In genomic region chr8:91196661-91197060, GRCm38 (mm10) we compare ENCODE assay signal across 10 mouse cellular contexts. TPM values are rescaled to one million over a fixed set of nuclear protein-coding genes. Genes with fewer than 3 reads are reported as not detected.
A peak's percentile ranks its signal among the peaks of the same experiment; 100 is the strongest.
DNase-seq lines count a peak whose midpoint lies in the region; ATAC-seq and TF ChIP-seq lines count a peak whose summit lies in the region.
"Had no signal": no experiment of that assay in that cellular context is flagged by ENCODE, and none has a peak within 500 bp of the region (broad histone marks: within the 10 kb centered on the region; RNA-seq: fewer than 3 reads in every experiment).

No protein-coding gene starts in this region.

- H3K4me3 ChIP-seq in ES-Bruce4 (ENCODE audit: low read depth, low read length): no peak overlapping the region
- H3K4me3 ChIP-seq: erythroblast, embryonic 14.5 days; neural tube, embryonic 12.5 days had no signal

- TF ChIP-seq POLR2A in ES-Bruce4 (IDR thresholded peaks at IDR 0.05; ENCODE audit: insufficient read depth, low read length): no peak

- 0 out of 2 replicates have a peak, but pooled peaks have one; percentile 31 for ATAC-seq in megakaryocyte-erythroid progenitor cell, adult 5-6 weeks (replicated peaks; ENCODE audit: low FRiP score, low TSS enrichment, poor library complexity, severe bottlenecking)

- H3K4me1 ChIP-seq in ES-Bruce4 (ENCODE audit: control insufficient read depth, insufficient read depth, low read length): no peaks in the 10 kb centered on the region
- H3K4me1 ChIP-seq: neural tube, embryonic 12.5 days had no signal

- no peaks in the 10 kb centered on the region; the same call in 1 of the 2 replicates for H3K27me3 ChIP-seq in ES-Bruce4 (ENCODE audit: control insufficient read depth, insufficient read depth, low read length, poor library complexity, severe bottlenecking)
- H3K27me3 ChIP-seq: neural tube, embryonic 12.5 days had no signal

- peak; percentile 59 for TF ChIP-seq CTCF in ES-Bruce4 (IDR thresholded peaks at IDR 0.05; ENCODE audit: low read depth, low read length)

- H3K36me3 ChIP-seq in ES-Bruce4 (ENCODE audit: control insufficient read depth, insufficient read depth, low read length, poor library complexity, severe bottlenecking): no peaks in the 10 kb centered on the region
- H3K36me3 ChIP-seq: neural tube, embryonic 12.5 days had no signal

- H3K27ac ChIP-seq in ES-Bruce4 (ENCODE audit: insufficient read depth, low read length): no peak overlapping the region
- H3K27ac ChIP-seq: neural tube, embryonic 12.5 days had no signal

- H3K9ac ChIP-seq in ES-Bruce4 (ENCODE audit: low read depth, poor library complexity, severe bottlenecking): no peak overlapping the region
- H3K9ac ChIP-seq: neural tube, embryonic 12.5 days had no signal

- no peak for TF ChIP-seq EP300 in ES-Bruce4 (IDR thresholded peaks at IDR 0.05; ENCODE audit: insufficient read depth, low read depth, low read length)

- DNase-seq in cerebellum, postnatal 10 days: peak; percentile 34 to 38
- no peak for DNase-seq in cerebellum, adult 9-10 months
- DNase-seq in kidney, postnatal 4 days: peak; percentile 26 to 30
- DNase-seq in kidney, adult 9 months: no peak
- DNase-seq in spleen, postnatal 4 days (ENCODE audit: low spot score in 2 of 2): no peak
- no peak for DNase-seq in MN1 (ENCODE audit: low spot score)

- no peaks in the 10 kb centered on the region for H3K9me3 ChIP-seq in ES-Bruce4 (replicated peaks; ENCODE audit: control insufficient read depth, insufficient read depth, low read length, poor library complexity, severe bottlenecking)
- H3K9me3 ChIP-seq: neural tube, embryonic 12.5 days had no signal

RNA-seq across cellular contexts. Expression of gene Aktip, which starts 3.1 kb away (rescaled TPM):
- polyA plus RNA-seq in ES-Bruce4 (2011; ENCODE audit: insufficient read depth, insufficient read length, low read depth, missing spikeins): 74.4 and 80.3 TPM in 2 replicates
- 4.1 and 5.5 TPM in 2 replicates for total RNA-seq in megakaryocyte-erythroid progenitor cell, adult 5-6 weeks (2014; fragmentation: Nextera tagmentation)
- total RNA-seq in megakaryocyte-erythroid progenitor cell, adult 5-6 weeks (2017): 1.2 and 6.1 TPM in 2 replicates
- polyA plus RNA-seq: erythroblast, embryonic 14.5 days had no signal

Comparison
In these comparisons a context has a peak if more than half of its experiments do, and no peak if none do; other contexts are left out.
1. DNase-seq: peak in cerebellum, postnatal 10 days (2 of 2) and kidney, postnatal 4 days (2 of 2); none in cerebellum, adult 9-10 months (single experiment), kidney, adult 9 months (single experiment), spleen, postnatal 4 days (0 of 2) and MN1 (single experiment).